In the genomic region with DNA sequence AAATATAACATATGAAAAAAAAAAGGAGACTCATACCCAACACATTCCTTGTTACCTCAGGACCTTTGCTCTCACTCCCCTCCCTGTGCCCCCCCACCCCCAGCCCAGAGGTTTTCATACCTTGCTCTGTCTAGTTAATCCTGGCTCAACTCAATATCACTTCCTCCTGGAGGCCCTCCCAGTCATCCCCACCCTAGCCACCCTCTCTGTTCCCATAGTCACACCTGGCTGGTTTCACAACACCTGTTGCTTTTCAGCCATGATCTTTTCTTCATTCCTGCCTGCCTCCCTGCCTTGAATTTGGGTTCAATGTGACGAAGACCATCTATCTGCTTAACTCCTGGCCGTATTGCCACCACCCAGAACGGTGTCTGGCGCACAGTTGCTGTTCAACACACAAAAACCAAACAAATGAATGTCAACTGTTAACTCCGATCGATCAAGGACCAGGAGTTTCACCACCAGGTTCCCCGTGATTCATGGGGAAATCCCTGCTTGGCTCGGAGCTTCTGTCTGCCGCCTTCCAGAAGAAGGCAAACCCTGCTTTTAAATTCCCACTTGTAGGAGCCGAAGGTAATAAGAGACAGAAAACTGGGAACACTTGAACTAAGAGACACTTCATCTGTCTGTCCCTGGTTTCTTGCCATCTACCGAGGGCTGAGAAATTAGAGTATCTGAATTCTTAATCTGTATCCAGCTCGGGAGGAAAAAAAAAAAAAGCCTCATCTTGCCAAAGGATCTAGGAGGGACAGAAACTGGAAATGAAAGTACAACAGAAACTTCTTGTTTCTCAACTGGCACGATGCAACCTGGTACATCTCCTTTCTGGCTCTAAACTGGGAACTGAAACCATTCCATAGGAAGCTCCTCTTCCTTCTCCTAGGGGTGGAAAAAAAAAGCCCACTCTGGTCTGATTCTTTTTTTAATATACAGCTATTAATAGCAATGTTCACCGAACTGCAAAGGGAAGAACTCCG, we compare ENCODE assay signal across 12 mouse cellular contexts. TPM values are rescaled to one million over a fixed set of nuclear protein-coding genes. Genes with fewer than 3 reads are reported as not detected.
DNase-seq lines count a peak whose midpoint lies in the region; ATAC-seq and TF ChIP-seq lines count a peak whose summit lies in the region.
"Had no signal": no experiment of that assay in that cellular context is flagged by ENCODE, and none has a peak within 500 bp of the region (broad histone marks: within the 10 kb centered on the region; RNA-seq: fewer than 3 reads in every experiment).

No protein-coding gene starts in this region.

- H3K27me3 ChIP-seq in kidney, postnatal 0 days (ENCODE audit: insufficient read depth, low read length) = no peaks in the 10 kb centered on the region
- no peaks in the 10 kb centered on the region for H3K27me3 ChIP-seq in CH12.LX (replicated peaks)
- no peaks in the 10 kb centered on the region for H3K27me3 ChIP-seq in forebrain, embryonic 14.5 days (replicated peaks; ENCODE audit: control insufficient read depth, insufficient read depth, low read length)

- no peaks in the 10 kb centered on the region for H3K36me3 ChIP-seq in kidney, postnatal 0 days (ENCODE audit: insufficient read depth, low read length)
- no peaks in the 10 kb centered on the region for H3K36me3 ChIP-seq in CH12.LX (replicated peaks in 1 of 2; ENCODE audit: control insufficient read depth in 1 of 2, insufficient read depth in 1 of 2, low read length in 1 of 2)
- H3K36me3 ChIP-seq in forebrain, embryonic 14.5 days (ENCODE audit: control insufficient read depth, insufficient read depth, low read length) = no peaks in the 10 kb centered on the region
- H3K36me3 ChIP-seq: hindbrain, embryonic 10.5 days had no signal

- in situ Hi-C loops in CH12.LX (cut with MboI; ENCODE audit: low pct_ligation_motif_present, low pct_unique_long_range_greater_than_20kb, low sequenced_read_pairs) = loop anchor here (5.0 kb wide), 1 partner anchor 50 kb away; no protein-coding TSS in a partner anchor

- no peak for ATAC-seq in kidney, postnatal 0 days (replicated peaks; ENCODE audit: low FRiP score, low read depth)
- ATAC-seq in common myeloid progenitor, adult 5-6 weeks (replicated peaks; ENCODE audit: low read depth, poor library complexity, severe bottlenecking) = peak; percentile 55
- ATAC-seq in forebrain, embryonic 14.5 days = no peak

- peak; percentile 92 for TF ChIP-seq EP300 in CH12.LX (IDR thresholded peaks at IDR 0.05; ENCODE audit: low read length)

- WGBS in kidney, postnatal 0 days = 63% methylated on average over 15 of the region's 15 CpGs
- WGBS in forebrain, embryonic 14.5 days = 87% methylated on average over 15 of the region's 15 CpGs

- peak overlapping the region; percentile 14; the same call in 1 of the 2 replicates for H3K4me2 ChIP-seq in kidney, postnatal 0 days (ENCODE audit: low read length)
- H3K4me2 ChIP-seq in CH12.LX (ENCODE audit: insufficient read depth, low read depth, poor library complexity, severe bottlenecking) = peak overlapping the region; percentile 96
- H3K4me2 ChIP-seq in forebrain, embryonic 14.5 days (ENCODE audit: low read length) = no peak overlapping the region

- dilution Hi-C loops in CH12.LX (cut with MboI; ENCODE audit: extremely low pct_ligation_motif_present, extremely low pct_unique_long_range_greater_than_20kb, low sequenced_read_pairs) = no loop called here

- no peak overlapping the region for H3K4me3 ChIP-seq in kidney, postnatal 0 days (replicated peaks; ENCODE audit: low read depth, low read length)
- H3K4me3 ChIP-seq in CH12.LX (replicated peaks in 1 of 3; ENCODE audit: low read depth in 2 of 3, low read length in 2 of 3, poor library complexity in 1 of 3) = peak overlapping the region; percentile 17 to 37 (median 31)
- no peak overlapping the region for H3K4me3 ChIP-seq in forebrain, embryonic 14.5 days (ENCODE audit: low read depth, low read length)
- H3K4me3 ChIP-seq: hindbrain, embryonic 10.5 days had no signal

- no peaks in the 10 kb centered on the region for H3K79me2 ChIP-seq in CH12.LX (replicated peaks; ENCODE audit: control insufficient read depth, extremely low read depth, insufficient read depth, poor library complexity, severe bottlenecking)

- no peak for TF ChIP-seq CTCF in kidney, postnatal 0 days (IDR thresholded peaks at IDR 0.05; ENCODE audit: low read depth)
- TF ChIP-seq CTCF in CH12.LX (conservative IDR thresholded peaks at IDR 0.05 in 1 of 2, IDR thresholded peaks at IDR 0.05 in 1 of 2; ENCODE audit: low read depth in 2 of 2, low read length in 2 of 2) = no peak

- TF ChIP-seq POLR2A in CH12.LX (IDR thresholded peaks at IDR 0.05; ENCODE audit: low read depth, low read length) = no peak

- no peak for DNase-seq in kidney, postnatal 0 days (ENCODE audit: low spot score)
- DNase-seq in kidney, postnatal 10 days = no peak
- peak; percentile 30 for DNase-seq in CH12.LX (ENCODE audit: extremely low read depth)
- peak; percentile 58 for DNase-seq in lung, postnatal 36 days
- no peak for DNase-seq in forebrain, embryonic 14.5 days (ENCODE audit: low spot score)
- DNase-seq in layer of hippocampus, adult 11-12 months (ENCODE audit: low spot score) = no peak
- no peak for DNase-seq in kidney, adult 9 months
- DNase-seq: cerebellum, adult 11 months; thymus, postnatal 36 days had no signal

- H3K9ac ChIP-seq in kidney, postnatal 0 days (ENCODE audit: low read depth, low read length) = no peak overlapping the region
- peak overlapping the region; percentile 54; the same call in 1 of the 2 replicates for H3K9ac ChIP-seq in CH12.LX (ENCODE audit: insufficient read depth, low read depth)
- H3K9ac ChIP-seq in forebrain, embryonic 14.5 days (ENCODE audit: low read length) = no peak overlapping the region

- H3K4me1 ChIP-seq in kidney, postnatal 0 days (replicated peaks; ENCODE audit: insufficient read depth, low read length) = no peaks in the 10 kb centered on the region
- H3K4me1 ChIP-seq in CH12.LX (ENCODE audit: control insufficient read depth in 1 of 2, insufficient read depth in 2 of 2) = peaks cover 14 to 29% of the 10 kb centered on the region in 2 experiments
- no peaks in the 10 kb centered on the region for H3K4me1 ChIP-seq in forebrain, embryonic 14.5 days (ENCODE audit: control insufficient read depth, insufficient read depth, low read length)

- H3K9me3 ChIP-seq in kidney, postnatal 0 days (replicated peaks; ENCODE audit: low read length) = no peaks in the 10 kb centered on the region
- no peaks in the 10 kb centered on the region for H3K9me3 ChIP-seq in CH12.LX (replicated peaks; ENCODE audit: low read length)
- no peaks in the 10 kb centered on the region for H3K9me3 ChIP-seq in forebrain, embryonic 14.5 days (replicated peaks; ENCODE audit: control insufficient read depth, low read length)
- H3K9me3 ChIP-seq: hindbrain, embryonic 10.5 days had no signal

- no peak for TF ChIP-seq RAD21 in CH12.LX (IDR thresholded peaks at IDR 0.05; ENCODE audit: low read depth, low read length)

- no peak overlapping the region for H3K27ac ChIP-seq in kidney, postnatal 0 days
- no peak overlapping the region for H3K27ac ChIP-seq in CH12.LX (ENCODE audit: insufficient read depth, low read depth)
- no peak overlapping the region for H3K27ac ChIP-seq in forebrain, embryonic 14.5 days (ENCODE audit: low read depth, low read length)
- H3K27ac ChIP-seq: hindbrain, embryonic 10.5 days had no signal

TF ChIP-seq in CH12.LX, 34 proteins besides CTCF, POLR2A, EP300 and RAD21 (continues in another document):
- TF ChIP-seq ZNF384 (IDR thresholded peaks at IDR 0.05; ENCODE audit: low read depth, low read length) (peak; percentile 91), MYC (IDR thresholded peaks at IDR 0.05; ENCODE audit: low read depth, low read length) (no peak), POLR2AphosphoS2 (IDR thresholded peaks at IDR 0.05; ENCODE audit: low read depth, low read length) (no peak), SIN3A (IDR thresholded peaks at IDR 0.05; ENCODE audit: low read length) (peak; percentile 73), E2F4 (IDR thresholded peaks at IDR 0.05; ENCODE audit: insufficient replicate concordance, low read depth, low read length) (no peak), USF1 (IDR thresholded peaks at IDR 0.05; ENCODE audit: low read depth, low read length) (no peak), BHLHE40 (IDR thresholded peaks at IDR 0.05; ENCODE audit: low read depth, low read length) (peak; percentile 49; the same call in 1 of the 2 replicates), PAX5 (IDR thresholded peaks at IDR 0.05; ENCODE audit: low read length) (no peak), IRF4 (IDR thresholded peaks at IDR 0.05; ENCODE audit: low read depth, low read length) (peak; percentile 91), MAX (IDR thresholded peaks at IDR 0.05; ENCODE audit: low read length) (no peak), TBP (conservative IDR thresholded peaks at IDR 0.05; ENCODE audit: low read depth, low read length) (0 out of 2 replicates have a peak, but pooled peaks have one; percentile 22), RCOR1 (conservative IDR thresholded peaks at IDR 0.05; ENCODE audit: low read depth, low read length) (peak; percentile 91), NELFE (IDR thresholded peaks at IDR 0.05; ENCODE audit: low read depth, low read length) (no peak), ZMIZ1 (IDR thresholded peaks at IDR 0.05; ENCODE audit: low read depth, low read length) (no peak), CHD2 (IDR thresholded peaks at IDR 0.05; ENCODE audit: low read length) (peak; percentile 75)

RNA-seq across cellular contexts. Expression of gene Hcar2, which starts 2.6 kb away (rescaled TPM):
- polyA plus RNA-seq in kidney, postnatal 0 days (2015; fragmentation: Nextera tagmentation; extraction: Ambion mirVana) = 0.15 TPM in 1 of 2 replicates, not detected in the other
- total RNA-seq in CH12.LX (2012; rRNA removed) = not detected in 2 replicates
- total RNA-seq in CH12.LX (2014; rRNA removed) = not detected in 2 replicates
- polyA plus RNA-seq in CH12.LX (2012; ENCODE audit: insufficient read length, low read depth) = not detected in 2 replicates
- total RNA-seq in common myeloid progenitor, adult 5-6 weeks (2017) = 3.6 and 4.3 TPM in 2 replicates
- not detected in 2 replicates for polyA plus RNA-seq in forebrain, embryonic 14.5 days (2014; fragmentation: Nextera tagmentation; extraction: Ambion mirVana)
- polyA plus RNA-seq: neural tube, embryonic 14.5 days had no signal

RNA-seq across cellular contexts. Expression of gene Hcar1, which starts 17.2 kb away (rescaled TPM):
- polyA plus RNA-seq in kidney, postnatal 0 days (2015; fragmentation: Nextera tagmentation; extraction: Ambion mirVana) = 3.3 and 3.6 TPM in 2 replicates
- total RNA-seq in CH12.LX (2012; rRNA removed) (not detected in 2 replicates), CH12.LX (2014; rRNA removed) (not detected in 2 replicates)
- polyA plus RNA-seq in CH12.LX (2012; ENCODE audit: insufficient read length, low read depth) = not detected in 2 replicates
- total RNA-seq in common myeloid progenitor, adult 5-6 weeks (2017) = not detected in 2 replicates
- 0.17 and 0.27 TPM in 2 replicates for polyA plus RNA-seq in forebrain, embryonic 14.5 days (2014; fragmentation: Nextera tagmentation; extraction: Ambion mirVana)
- polyA plus RNA-seq: hindbrain, embryonic 10.5 days had no signal

RNA-seq across cellular contexts. Expression of gene Denr, which starts 44.3 kb away (rescaled TPM):
- polyA plus RNA-seq in kidney, postnatal 0 days (2015; fragmentation: Nextera tagmentation; extraction: Ambion mirVana) = 128 and 133 TPM in 2 replicates
- total RNA-seq in CH12.LX (2012; rRNA removed) = 80.9 and 90.4 TPM in 2 replicates
- 127 and 128 TPM in 2 replicates for total RNA-seq in CH12.LX (2014; rRNA removed)
- 372 and 423 TPM in 2 replicates for polyA plus RNA-seq in CH12.LX (2012; ENCODE audit: insufficient read length, low read depth)
- total RNA-seq in common myeloid progenitor, adult 5-6 weeks (2017) = 83.5 and 117 TPM in 2 replicates
- polyA plus RNA-seq in forebrain, embryonic 14.5 days (2014; fragmentation: Nextera tagmentation; extraction: Ambion mirVana) = 95.3 and 127 TPM in 2 replicates

Comparison
In these comparisons a context has a peak if more than half of its experiments do, and no peak if none do; other contexts are left out.
1. DNase-seq: peak in CH12.LX (single experiment) and lung, postnatal 36 days (single experiment); none in kidney, postnatal 0 days (single experiment), kidney, postnatal 10 days (single experiment), forebrain, embryonic 14.5 days (single experiment), layer of hippocampus, adult 11-12 months (single experiment) and kidney, adult 9 months (single experiment).
2. H3K4me3 ChIP-seq: peak in CH12.LX (3 of 3); none in kidney, postnatal 0 days (single experiment) and forebrain, embryonic 14.5 days (single experiment).